Mouse (Mus musculus): ENCODE data around the gene Hspa5.

- TF ChIP-seq CTCF (IDR thresholded peaks at IDR 0.05) (no peak), POLR2A (IDR thresholded peaks at IDR 0.05; ENCODE audit: insufficient read depth, low read depth, low read length) (no peak), EP300 (IDR thresholded peaks at IDR 0.05; ENCODE audit: insufficient read depth, low read depth, low read length) (no peak)
These were observed 30.2 kb upstream of the Hspa5 start for GRCm38 (mm10) chr2:34741390-34742159.
